Mouse (Mus musculus): ENCODE results near the gene Nkx3-2.

DNA sequence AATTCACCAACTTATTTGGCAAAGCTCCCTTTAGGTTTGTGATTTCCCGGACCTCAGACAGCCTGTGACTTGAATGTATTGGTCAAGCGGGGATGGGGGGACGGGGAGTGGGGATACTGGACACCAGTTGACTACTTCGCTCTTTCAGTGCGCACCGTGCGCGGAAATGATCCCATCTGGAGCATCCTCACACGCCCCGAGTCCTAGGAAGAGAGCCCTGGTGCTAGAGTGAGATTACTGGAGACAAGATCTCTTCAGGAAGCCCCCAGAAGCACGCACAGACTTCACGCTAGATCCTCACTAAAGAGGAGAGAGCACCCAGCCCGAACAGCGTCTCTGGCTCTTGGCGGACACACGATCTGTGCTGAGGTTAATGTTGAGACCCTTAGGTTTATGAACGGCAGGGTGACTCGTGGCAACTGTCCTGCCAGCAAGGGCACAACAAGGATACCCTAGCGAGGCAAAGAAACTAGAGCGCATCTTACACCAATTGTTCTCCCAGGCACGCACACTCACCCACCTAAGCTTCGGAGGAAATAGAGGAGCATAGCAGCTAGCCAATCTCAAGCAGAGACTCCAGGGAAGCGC, 8.8 kb downstream of the Nkx3-2 start:
- TF ChIP-seq CTCF (IDR thresholded peaks at IDR 0.05; ENCODE audit: low read depth, low read length) (no peak), POLR2A (IDR thresholded peaks at IDR 0.05; ENCODE audit: insufficient read depth, low read length) (no peak)

Data from ES-Bruce4 (cell line).